19 mouse cellular contexts compared by ENCODE assay signal in genomic region chr2:17539737-17540136, GRCm38 (mm10).
A peak's percentile ranks its signal among the peaks of the same experiment; 100 is the strongest.
DNase-seq lines count a peak whose midpoint lies in the region; ATAC-seq lines count a peak whose summit lies in the region.
"Had no signal": no experiment of that assay in that cellular context is flagged by ENCODE, and none has a peak within 500 bp of the region (broad histone marks: within the 10 kb centered on the region; RNA-seq: fewer than 3 reads in every experiment).

No protein-coding gene starts in this region.

- H3K4me3 ChIP-seq in heart, embryonic 16.5 days (ENCODE audit: low read length), result no peak overlapping the region
- H3K4me3 ChIP-seq in midbrain, embryonic 13.5 days (replicated peaks), result no peak overlapping the region
- no peak overlapping the region for H3K4me3 ChIP-seq in midbrain, embryonic 15.5 days
- H3K4me3 ChIP-seq: embryonic facial prominence, embryonic 13.5 days; hindbrain, embryonic 13.5 days; kidney, embryonic 15.5 days; limb, embryonic 10.5 days; liver, embryonic 13.5 days; neural tube, embryonic 12.5 days had no signal

- no peaks in the 10 kb centered on the region for H3K9me3 ChIP-seq in heart, embryonic 16.5 days (replicated peaks; ENCODE audit: control insufficient read depth, low read length)
- H3K9me3 ChIP-seq in midbrain, embryonic 13.5 days, result no peaks in the 10 kb centered on the region
- H3K9me3 ChIP-seq in midbrain, embryonic 15.5 days, result no peaks in the 10 kb centered on the region
- H3K9me3 ChIP-seq: embryonic facial prominence, embryonic 13.5 days; hindbrain, embryonic 13.5 days; kidney, embryonic 15.5 days; limb, embryonic 10.5 days; liver, embryonic 13.5 days; neural tube, embryonic 12.5 days had no signal

- no peak overlapping the region for H3K27ac ChIP-seq in heart, embryonic 16.5 days (ENCODE audit: low read length)
- no peak overlapping the region for H3K27ac ChIP-seq in midbrain, embryonic 13.5 days
- no peak overlapping the region for H3K27ac ChIP-seq in midbrain, embryonic 15.5 days
- H3K27ac ChIP-seq: embryonic facial prominence, embryonic 13.5 days; hindbrain, embryonic 13.5 days; kidney, embryonic 15.5 days; limb, embryonic 10.5 days; liver, embryonic 13.5 days; neural tube, embryonic 12.5 days had no signal

- H3K4me1 ChIP-seq in heart, embryonic 16.5 days (ENCODE audit: control insufficient read depth, insufficient read depth, low read length), result peaks cover 9% of the 10 kb centered on the region
- no peaks in the 10 kb centered on the region for H3K4me1 ChIP-seq in midbrain, embryonic 13.5 days (replicated peaks)
- H3K4me1 ChIP-seq in midbrain, embryonic 15.5 days, result no peaks in the 10 kb centered on the region
- H3K4me1 ChIP-seq: embryonic facial prominence, embryonic 13.5 days; limb, embryonic 10.5 days; liver, embryonic 13.5 days; neural tube, embryonic 12.5 days had no signal

- intact Hi-C loops in left cerebral cortex, postnatal 14 days (cut with DNase I), result no loop called here

- H3K36me3 ChIP-seq in heart, embryonic 16.5 days (ENCODE audit: control insufficient read depth, insufficient read depth), result no peaks in the 10 kb centered on the region
- H3K36me3 ChIP-seq in midbrain, embryonic 13.5 days, result no peaks in the 10 kb centered on the region
- H3K36me3 ChIP-seq in midbrain, embryonic 15.5 days (replicated peaks), result no peaks in the 10 kb centered on the region
- H3K36me3 ChIP-seq: embryonic facial prominence, embryonic 13.5 days; hindbrain, embryonic 13.5 days; kidney, embryonic 15.5 days; limb, embryonic 10.5 days; liver, embryonic 13.5 days; neural tube, embryonic 12.5 days had no signal

- no peak overlapping the region for H3K9ac ChIP-seq in heart, embryonic 16.5 days (ENCODE audit: low read length)
- H3K9ac ChIP-seq in midbrain, embryonic 13.5 days (replicated peaks), result no peak overlapping the region
- H3K9ac ChIP-seq in midbrain, embryonic 15.5 days, result no peak overlapping the region
- H3K9ac ChIP-seq: embryonic facial prominence, embryonic 13.5 days; forebrain, postnatal 0 days; hindbrain, embryonic 13.5 days; kidney, embryonic 15.5 days; liver, embryonic 13.5 days; neural tube, embryonic 12.5 days had no signal

- peak; percentile 37 to 60 for DNase-seq in cerebellum, postnatal 14 days
- DNase-seq in cerebellum, postnatal 36 days, result no peak
- no peak for DNase-seq in heart, adult 9 months (ENCODE audit: low spot score in 2 of 2)
- DNase-seq in lung, postnatal 36 days, result peak; percentile 46
- no peak for DNase-seq in left cerebral cortex, postnatal 14 days (ENCODE audit: low spot score in 2 of 2)
- DNase-seq: adrenal gland, adult 2 months; forebrain, postnatal 0 days; layer of hippocampus, postnatal 36 days; liver, embryonic 13.5 days; thymus, postnatal 25 days had no signal

- ATAC-seq in heart, embryonic 16.5 days (replicated peaks; ENCODE audit: extremely low read depth, insufficient read depth, low FRiP score), result no peak
- 0 out of 2 replicates have a peak, but pooled peaks have one; percentile 20 for ATAC-seq in midbrain, embryonic 13.5 days
- no peak for ATAC-seq in midbrain, embryonic 15.5 days (replicated peaks)
- ATAC-seq: forebrain, postnatal 0 days; intestine, embryonic 16.5 days had no signal

- H3K4me2 ChIP-seq in heart, embryonic 16.5 days (ENCODE audit: low read depth, low read length), result peak overlapping the region; percentile 48
- H3K4me2 ChIP-seq in midbrain, embryonic 13.5 days (replicated peaks), result no peak overlapping the region
- H3K4me2 ChIP-seq in midbrain, embryonic 15.5 days, result no peak overlapping the region
- H3K4me2 ChIP-seq: embryonic facial prominence, embryonic 13.5 days; hindbrain, embryonic 13.5 days; kidney, embryonic 15.5 days; liver, embryonic 13.5 days; neural tube, embryonic 12.5 days had no signal

- no peaks in the 10 kb centered on the region for H3K27me3 ChIP-seq in heart, embryonic 16.5 days (ENCODE audit: control insufficient read depth, insufficient read depth, low read length)
- no peaks in the 10 kb centered on the region for H3K27me3 ChIP-seq in midbrain, embryonic 13.5 days
- H3K27me3 ChIP-seq in midbrain, embryonic 15.5 days (replicated peaks), result no peaks in the 10 kb centered on the region
- H3K27me3 ChIP-seq: hindbrain, embryonic 13.5 days; kidney, embryonic 15.5 days; liver, embryonic 13.5 days; neural tube, embryonic 12.5 days had no signal

- 32% methylated on average over 10 of the region's 10 CpGs for WGBS in heart, embryonic 16.5 days
- 53% methylated on average over 10 of the region's 10 CpGs for WGBS in midbrain, embryonic 13.5 days
- 53% methylated on average over 10 of the region's 10 CpGs for WGBS in midbrain, embryonic 15.5 days

Comparison
In these comparisons a context has a peak if more than half of its experiments do, and no peak if none do; other contexts are left out.
1. DNase-seq: peak in cerebellum, postnatal 14 days (2 of 2) and lung, postnatal 36 days (single experiment); none in cerebellum, postnatal 36 days (0 of 2), heart, adult 9 months (0 of 2) and left cerebral cortex, postnatal 14 days (0 of 2).